Mouse (Mus musculus): ENCODE results near the gene Rundc3a.

The Rundc3a gene

GRCm38 (mm10) chr11:102394421-102395124 is 1.4 kb downstream of the Rundc3a start:
- no peak for DNase-seq

- DNase-seq, result no peak
Measured at GRCm38 (mm10) chr11:102395250-102395649, 2.0 kb downstream of the Rundc3a start.

- DNase-seq, result no peak
Measured at GRCm38 (mm10) chr11:102396263-102396662, 3.1 kb downstream of the Rundc3a start.

DNA sequence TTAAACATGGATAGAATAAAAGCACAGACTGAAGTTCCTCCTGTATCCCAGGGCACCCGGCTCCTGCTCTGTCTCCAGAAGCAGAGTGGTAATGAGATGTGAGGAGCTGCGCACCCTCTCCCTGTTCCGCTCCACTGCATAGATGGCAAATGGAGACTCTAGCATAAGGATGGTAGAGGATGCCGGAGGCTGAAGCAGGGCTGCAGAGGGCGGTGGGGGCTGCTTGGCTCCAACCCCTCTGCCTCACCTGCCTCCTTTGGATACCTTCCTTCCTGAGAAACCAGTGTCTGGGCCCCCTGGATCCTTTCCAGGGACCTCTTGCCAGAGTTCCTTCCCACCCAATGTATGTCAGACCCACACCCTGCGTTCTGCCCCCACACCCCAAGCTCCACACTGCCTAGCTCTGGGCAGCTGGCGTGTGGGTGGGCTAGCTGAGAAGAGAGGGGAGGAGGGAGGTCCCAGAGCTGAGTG is 3.5 kb downstream of the Rundc3a start:
- DNase-seq, result no peak

DNA sequence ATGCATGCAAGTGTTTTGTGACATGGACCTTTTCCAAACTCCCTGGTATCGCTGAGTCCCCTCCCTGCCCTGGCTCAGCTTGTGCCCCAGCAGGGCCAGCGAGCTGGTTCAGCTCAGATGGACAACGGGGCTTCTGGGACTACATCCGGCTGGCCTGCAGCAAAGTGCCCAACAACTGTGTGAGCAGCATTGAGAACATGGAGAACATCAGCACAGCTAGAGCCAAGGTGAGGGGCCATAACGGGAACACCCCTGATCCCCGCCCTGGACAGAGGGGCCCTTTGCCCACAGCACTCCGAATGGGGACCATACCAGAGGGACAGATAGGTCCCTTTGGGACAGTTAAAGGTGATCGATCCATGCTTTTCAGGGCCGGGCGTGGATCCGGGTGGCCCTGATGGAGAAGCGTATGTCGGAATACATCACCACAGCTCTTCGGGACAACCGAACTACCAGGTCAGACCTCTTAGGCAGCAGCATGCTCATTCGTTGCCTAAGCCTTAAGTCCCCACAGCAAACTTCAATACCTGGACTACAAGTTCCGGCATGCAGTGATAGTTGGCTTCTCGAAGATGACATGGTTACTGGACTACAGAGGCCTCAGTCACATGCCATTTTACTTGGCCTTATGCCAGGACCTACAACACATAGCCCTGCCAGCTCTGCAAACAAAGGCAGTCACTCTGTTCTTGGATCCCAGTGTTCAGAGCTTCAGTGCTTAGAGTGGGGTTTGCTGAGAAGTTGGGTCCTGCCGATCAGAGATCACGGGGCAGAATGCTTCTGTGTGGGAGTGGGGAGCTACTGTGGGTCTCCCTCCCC is 5.0 kb downstream of the Rundc3a start:
- no peak for DNase-seq

GRCm38 (mm10) chr11:102399107-102399506 is 5.9 kb downstream of the Rundc3a start:
- DNase-seq, result no peak

DNA sequence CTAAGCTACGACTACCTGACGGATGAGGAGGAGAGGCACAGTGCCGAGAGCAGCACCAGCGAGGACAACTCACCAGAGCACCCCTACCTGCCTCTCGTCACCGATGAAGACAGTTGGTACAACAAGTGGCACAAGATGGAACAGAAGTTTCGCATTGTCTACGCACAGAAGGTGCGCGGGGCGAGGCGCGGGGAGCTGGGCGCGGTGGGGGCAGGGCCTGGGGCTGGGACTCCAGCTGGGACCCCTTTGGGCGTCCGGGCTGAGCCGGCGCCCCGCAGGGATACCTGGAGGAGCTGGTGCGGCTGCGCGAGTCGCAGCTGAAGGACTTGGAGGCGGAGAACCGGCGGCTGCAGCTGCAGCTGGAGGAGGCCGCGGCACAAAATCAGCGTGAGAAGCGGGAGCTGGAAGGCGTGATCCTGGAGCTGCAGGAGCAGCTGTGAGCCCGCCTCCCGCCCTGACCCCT is 6.4 kb downstream of the Rundc3a start:
- DNase-seq, result no peak

- no peak for DNase-seq
Measured at GRCm38 (mm10) chr11:102400513-102401084, 7.4 kb downstream of the Rundc3a start.

- DNase-seq, result no peak
Measured at GRCm38 (mm10) chr11:102401898-102402500, 8.8 kb downstream of the Rundc3a start.

- no peak for DNase-seq
Measured at GRCm38 (mm10) chr11:102403657-102404056, 10.5 kb downstream of the Rundc3a start.

GRCm38 (mm10) chr11:102404161-102405010 is 11.2 kb downstream of the Rundc3a start:
- DNase-seq, result no peak

DNA sequence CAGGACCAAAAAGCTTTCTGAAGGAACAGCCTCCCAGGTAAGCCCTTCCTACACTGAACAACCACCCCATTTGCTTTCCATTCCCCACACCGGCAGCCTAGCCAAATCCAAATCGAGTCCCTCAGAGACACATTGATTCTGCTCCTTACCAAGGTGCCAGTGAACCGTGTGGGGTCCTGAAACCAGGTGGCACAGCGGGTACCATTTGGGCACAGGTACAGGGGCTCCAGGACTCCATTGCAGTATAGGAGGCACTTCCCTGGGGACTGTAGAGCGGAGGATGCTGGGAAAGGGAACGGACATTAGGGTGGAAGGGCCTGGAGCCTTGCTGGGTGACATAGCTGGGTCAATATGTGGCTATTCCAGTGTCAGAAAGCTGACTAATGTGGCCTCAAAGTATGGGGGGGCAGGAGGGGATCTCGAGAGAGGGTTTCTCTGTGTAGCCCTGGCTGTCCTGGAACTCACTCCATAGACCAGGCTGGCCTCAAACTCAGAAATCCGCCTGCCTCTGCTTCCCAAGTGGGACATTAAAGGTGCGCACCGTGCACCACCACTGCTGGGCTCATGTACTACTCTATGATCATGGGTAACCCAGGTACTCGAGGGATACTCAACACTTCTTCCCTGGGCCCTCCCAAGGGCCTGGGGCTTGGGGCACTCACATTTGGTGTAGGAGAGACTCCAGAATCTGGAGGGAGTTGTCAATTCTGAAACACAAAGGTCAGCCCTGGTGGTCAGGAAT is 12.5 kb downstream of the Rundc3a start:
- DNase-seq, result no peak

GRCm38 (mm10) chr11:102406401-102406800 is 13.2 kb downstream of the Rundc3a start:
- DNase-seq, result no peak

DNA sequence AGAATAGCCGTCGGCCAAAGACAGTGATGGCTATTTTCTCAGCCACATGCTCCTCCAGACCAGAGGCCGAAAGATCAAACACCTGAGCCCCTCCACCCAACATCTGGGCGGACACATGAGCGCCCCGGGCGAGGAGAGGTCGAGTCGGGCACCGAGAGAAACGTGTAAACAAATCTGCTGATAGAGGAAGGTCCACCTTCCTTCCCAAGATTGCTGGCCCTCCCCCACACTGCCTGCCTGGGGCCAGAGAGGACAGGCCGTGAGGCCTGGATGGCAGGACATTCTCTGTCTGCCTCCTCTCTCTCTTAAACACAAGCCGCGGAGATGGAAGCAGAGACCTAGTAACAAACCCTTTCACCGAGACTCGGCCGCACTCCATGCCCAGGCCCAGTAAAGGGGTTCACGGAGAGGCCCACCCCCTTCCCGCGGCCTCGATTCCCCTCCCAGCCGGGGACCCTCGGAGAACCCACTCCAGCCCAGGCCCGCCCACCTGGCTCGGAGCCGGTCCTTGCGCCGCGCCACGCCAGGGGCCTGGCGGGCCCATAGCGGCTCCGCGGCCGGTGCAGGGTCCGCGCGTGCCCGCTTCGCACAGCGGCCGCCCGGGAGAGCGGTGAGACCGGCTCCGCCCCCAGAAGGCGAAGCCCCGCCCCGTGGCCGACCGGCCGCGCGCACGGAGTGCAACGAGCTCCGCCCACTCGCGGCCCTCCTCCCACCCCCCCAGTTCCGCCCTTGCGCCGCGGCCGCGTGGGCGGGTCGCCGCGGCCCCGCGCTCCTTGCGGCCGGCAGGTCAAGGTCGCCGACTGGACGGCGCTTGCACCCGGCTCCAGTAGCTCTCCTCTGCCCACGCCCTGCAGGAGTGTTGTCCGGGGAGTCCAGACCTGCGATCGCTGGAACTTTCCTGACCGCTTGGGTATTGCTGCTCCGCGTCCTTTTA is 14.0 kb downstream of the Rundc3a start:
- peak; percentile 94 for DNase-seq

GRCm38 (mm10) chr11:102407834-102408215 is 14.6 kb downstream of the Rundc3a start, which contains the start of gene Slc25a39:
Slc25a39 (minus strand) TSS chr11:102407946.
- no peak for DNase-seq

- DNase-seq, result peak; percentile 97
Measured at GRCm38 (mm10) chr11:102408344-102408876, 15.2 kb downstream of the Rundc3a start.

- no peak for DNase-seq
Measured at GRCm38 (mm10) chr11:102408888-102409794, 15.9 kb downstream of the Rundc3a start.

GRCm38 (mm10) chr11:102409795-102410330 is 16.7 kb downstream of the Rundc3a start:
- DNase-seq, result no peak

Data from lung, postnatal 14 days (tissue).